Mouse (Mus musculus) cerebellum, adult 9-10 months (tissue): ENCODE measurements around the gene Degs2.
"Not testable (repeated sequence)": the region's sequence is repeated elsewhere in the genome, so short reads cannot be mapped to it uniquely, and the experiment has no call there.

ENCODE experiments used
- DNase-seq: peaks from one replicate; pipeline ENCODE4 v3.0.0; 2022

The Degs2 gene

DNA sequence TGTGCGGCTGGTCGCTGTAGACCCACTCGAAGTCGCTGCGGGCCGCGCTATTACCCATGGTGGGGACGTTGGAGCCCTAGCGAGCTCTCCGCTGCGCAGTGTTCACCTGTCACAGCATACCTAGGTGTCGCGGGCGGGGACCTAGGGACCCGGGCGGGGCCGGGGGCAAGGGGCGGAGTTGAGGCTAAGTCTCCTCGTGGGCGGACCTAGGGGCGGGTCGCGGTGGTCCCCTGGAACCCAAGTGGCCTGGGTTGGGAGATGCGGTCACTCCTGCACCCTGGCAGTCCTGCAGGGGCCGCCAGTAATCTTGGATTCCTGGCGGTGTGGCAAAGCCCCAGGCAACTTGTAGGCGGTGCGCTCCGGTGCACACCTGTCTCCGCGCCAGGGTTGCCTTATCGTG, at the start of gene Degs2:
TSS of gene Degs2 (minus strand) at position 131 of the 400 bp plus-strand sequence.
- DNase-seq: no peak

DNA sequence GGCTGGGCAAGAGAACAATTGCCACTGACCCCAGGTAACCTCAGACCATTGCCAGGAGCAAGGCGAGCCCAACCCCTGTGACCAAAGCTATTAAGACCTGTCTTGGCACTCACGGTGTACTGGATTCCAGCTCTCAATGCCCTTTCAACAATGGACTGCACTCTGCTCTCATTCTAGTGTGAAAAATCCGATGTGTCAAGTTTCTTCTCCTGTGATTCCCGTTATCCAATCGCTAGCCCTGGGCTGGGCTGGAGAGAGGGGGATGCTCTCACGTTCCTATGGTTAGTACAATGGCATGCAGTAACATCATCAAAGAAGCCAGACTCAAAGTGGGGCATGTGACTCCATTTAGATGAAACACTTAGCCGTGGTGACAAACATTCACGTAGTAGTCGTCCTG, 49.7 kb upstream of the Degs2 start:
- no peak for DNase-seq

DNA sequence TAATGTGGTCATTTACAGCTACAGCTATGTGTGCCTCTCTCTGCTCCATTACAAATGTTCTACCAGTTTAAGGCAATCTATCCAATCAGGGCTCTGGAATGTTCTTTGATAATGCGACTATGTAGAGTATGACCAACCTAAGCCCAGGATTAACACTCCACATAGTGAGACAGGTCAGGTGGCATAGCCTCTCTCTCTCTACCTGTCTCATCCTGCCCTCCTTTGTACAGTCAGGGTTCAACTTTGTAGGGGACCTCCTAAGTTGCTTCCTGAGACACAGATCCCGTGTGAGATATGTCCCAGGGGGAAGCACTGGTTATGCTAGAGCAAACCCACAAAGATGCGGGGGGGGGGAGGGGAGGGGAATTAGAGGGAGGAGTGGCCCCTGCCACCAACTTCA, 48.1 kb upstream of the Degs2 start:
- DNase-seq: no peak

DNA sequence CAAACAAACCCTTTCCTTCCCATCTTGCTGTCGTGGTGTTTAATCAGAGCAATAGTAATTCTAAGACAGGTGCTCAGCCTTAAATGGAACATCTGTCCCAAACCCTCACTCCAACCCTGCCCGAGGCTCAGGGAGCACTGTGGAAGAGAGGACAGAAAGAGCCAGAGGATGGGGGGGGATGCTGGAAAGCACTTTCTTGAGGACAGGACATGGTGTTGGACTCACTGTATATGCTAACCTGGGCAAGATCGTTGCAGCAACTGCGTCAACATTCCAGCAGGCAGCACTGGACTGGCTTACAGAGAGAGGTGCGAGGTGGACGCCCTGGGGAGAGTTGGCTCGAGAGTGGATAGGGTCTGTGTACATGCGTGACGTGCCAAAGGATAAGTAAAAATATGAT, 47.3 kb upstream of the Degs2 start:
- no peak for DNase-seq

DNA sequence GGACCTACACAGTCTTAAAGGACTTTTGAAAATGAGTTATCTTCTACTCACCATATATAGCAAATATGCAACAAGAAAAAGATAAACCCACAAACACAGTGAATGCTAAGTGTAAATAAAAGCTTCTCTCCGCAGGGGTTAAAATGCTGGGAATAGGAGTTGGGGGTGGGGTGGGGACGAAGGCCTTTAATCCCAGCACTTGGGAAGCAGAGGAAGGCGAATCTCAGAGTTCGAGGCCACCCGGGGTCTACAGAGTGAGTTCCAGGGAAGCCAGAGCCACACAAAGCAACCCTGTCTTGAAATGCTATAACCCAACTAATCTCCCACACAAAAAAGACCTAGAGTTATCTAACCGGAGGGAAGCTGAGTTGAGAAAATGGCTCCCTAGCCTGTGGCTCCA, 46.9 kb upstream of the Degs2 start:
- no peak for DNase-seq

DNA sequence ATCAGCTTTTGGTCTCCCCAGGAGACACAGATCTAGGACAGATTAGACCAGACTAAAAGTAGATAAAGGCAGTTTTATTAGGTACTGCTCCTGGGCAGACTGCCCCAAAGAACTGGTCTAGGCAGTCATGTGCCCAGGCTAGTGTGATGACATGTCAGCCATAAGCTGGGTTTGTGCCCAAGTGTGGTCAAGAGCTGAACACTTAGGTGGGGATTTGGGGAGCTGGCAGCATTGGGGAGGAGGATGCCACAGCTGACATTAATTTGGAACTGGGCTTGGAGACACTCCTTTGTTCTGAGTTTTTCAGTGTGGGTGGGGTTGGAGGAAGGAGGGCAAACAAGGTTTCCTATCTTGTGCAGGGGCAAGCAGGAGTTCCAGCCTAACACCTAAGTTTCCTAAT, 43.9 kb upstream of the Degs2 start:
- DNase-seq: no peak

DNA sequence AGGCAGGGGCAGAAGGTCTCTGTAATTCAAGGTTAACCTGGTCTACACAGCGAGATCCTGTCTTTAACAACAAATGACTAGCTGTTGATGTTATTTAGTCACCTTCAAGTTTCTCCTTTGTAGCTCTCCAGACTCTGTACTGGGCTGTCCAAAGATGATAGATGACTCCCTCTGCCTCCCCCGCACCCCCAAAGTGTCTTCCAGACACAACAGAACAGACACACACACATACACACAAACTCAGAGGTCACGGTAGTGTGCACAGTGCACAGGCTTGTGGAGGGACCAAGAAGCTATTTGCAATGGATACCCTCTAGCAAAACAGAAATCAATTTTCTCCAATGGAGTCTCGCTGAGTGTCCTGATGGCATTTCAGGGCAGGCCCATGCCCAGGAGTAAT, 40.1 kb upstream of the Degs2 start:
- DNase-seq: no peak

DNA sequence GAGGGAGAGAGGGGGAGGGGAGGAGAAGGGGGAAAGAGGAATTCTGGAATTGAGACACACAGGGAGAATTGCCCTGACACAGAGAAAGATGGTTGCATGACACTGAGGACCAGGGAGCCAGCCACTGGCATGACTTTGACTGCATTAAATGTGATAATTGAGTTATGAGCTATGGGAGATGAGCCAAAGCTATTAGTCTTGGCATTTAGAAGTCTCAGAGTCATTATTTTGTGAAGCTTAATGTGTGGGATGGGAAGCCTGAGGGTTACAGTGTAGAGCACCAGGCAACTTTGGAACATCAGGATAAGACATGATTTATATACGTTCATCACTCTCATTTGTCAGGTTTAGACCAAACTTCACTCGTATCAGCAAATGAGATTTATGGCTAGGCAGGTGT, 39.4 kb upstream of the Degs2 start:
- DNase-seq: no peak

DNA sequence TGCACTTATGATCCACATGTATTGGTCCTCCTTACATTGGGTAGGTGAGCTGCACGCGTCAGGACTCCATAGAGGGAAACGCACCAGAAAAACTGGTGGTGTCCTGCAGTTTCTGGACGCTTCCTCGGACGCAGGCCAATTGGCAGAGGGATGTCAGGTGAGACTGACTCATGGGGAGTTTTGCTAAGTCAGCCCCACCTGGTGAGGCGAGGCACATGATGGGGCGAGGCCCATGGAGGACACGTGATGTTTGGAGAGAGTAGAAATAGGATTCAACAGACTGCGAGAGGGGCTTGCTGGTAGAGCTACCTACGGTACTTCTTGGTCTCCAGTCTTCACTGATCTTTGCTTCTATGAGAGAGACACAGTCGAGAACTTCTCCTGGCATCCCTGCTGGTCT, 36.6 kb upstream of the Degs2 start:
- no peak for DNase-seq

DNA sequence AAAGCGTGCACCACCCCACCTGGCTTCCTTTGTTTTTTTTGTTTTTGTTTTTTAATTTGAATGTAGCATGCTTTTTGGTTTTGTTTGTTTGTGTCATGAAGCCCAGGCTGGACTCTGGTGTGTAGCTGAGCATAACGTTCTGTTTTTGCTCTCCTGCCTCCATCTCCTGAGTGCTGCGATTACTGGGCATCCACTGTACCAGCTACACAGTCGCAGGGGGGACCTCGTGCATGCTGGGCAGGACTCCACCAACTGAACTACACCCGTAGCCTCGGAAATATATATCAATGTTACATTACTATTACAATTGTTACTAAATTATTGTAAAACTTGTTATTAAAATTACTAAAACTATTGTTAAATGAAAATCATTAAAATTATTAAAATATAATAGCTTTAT, 35.7 kb upstream of the Degs2 start:
- DNase-seq: no peak

DNA sequence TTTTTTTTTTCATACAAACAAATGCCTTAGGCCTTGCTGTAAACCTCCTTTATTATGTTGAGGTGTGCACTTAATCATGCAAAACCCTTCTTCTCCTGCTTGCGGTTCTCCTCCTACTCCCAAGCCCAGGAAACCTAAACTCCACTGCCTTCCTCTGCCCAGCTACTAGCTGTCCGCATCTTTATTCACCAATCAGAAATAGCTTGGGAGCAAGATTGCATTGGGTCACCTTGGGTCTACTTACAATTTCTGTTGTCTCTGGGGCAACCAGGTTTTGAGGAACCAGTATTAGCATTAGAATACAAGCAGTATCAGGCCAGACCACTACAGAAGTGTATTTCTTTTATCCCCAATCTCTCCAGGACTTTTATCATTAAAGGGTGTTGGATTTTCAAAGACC, 32.3 kb upstream of the Degs2 start:
- DNase-seq: no peak

DNA sequence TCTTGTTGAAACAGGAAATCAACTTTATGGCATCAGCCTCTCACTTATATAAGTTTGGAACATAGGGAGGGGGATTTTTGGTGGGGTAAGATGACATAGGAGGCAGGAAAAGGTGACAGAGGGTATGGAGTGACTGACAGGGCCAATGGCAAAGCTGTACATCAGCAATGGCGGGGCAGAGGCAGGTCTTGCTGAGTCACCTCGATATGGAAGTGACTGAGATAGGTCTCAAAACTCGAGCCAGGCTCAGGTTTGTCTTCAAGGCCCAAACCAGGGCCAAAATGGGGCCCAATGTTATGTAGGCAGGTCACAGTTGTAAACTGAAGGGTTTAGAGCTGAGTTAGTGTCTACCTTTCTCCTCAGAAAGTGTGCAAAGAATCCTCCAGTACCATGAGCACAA, 21.7 kb upstream of the Degs2 start:
- no peak for DNase-seq

DNA sequence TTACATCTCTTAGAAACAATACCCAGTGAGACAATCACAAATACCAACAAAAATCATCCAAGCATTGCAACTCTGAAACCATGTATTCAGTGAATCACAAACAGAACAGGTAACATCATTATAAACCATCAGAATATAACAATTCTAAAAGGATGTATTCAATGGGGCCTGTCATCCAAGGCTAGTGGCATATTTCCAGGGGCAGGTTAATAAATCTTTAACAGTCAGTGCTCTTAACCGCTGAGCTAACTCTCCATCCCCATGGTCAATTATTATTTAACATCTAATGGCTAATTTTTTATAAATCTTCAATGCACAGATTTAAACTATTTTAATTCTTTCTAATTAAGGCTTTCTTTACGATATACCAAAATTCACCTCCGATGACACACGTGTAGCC, 20.3 kb upstream of the Degs2 start:
- DNase-seq: no peak

DNA sequence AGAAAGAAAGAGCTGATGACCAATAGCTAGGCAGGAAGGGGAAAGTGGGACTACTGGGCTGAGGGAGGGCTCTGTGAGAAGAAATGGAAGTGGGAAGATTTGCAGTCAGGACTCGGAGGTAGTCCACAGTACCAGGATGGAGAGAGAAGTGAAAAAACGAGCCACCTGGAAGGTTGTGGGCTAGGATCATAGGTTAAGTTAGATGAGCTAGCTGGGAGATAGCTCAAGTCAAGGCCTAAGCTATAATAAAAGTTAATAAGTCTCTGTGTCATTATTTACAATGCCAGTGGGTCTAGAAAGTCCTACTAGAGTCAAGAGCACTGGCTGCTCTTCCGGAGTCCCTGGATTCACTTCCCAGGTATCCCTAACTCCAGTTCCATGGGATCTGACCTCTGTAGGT, 16.4 kb upstream of the Degs2 start:
- DNase-seq: no peak

DNA sequence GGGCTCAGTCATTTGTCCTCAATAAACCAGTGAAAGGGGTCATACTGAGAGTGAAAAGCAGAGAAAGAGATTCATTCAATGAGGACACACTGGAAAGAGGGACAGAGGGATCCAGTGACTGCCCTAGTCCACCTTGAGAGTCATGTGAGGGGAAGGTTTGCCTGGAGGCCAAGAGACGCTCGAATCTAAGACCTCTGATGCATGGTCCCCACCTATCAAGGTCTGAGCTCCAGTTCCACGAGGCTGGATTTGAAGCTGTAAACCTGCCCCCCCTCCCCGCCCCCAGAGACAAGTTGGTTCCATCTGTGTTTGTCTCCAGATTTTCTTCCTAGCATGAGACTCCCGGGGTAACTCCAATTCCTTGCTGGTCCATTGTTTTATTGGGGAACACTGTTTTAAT, 13.7 kb upstream of the Degs2 start:
- DNase-seq: no peak

DNA sequence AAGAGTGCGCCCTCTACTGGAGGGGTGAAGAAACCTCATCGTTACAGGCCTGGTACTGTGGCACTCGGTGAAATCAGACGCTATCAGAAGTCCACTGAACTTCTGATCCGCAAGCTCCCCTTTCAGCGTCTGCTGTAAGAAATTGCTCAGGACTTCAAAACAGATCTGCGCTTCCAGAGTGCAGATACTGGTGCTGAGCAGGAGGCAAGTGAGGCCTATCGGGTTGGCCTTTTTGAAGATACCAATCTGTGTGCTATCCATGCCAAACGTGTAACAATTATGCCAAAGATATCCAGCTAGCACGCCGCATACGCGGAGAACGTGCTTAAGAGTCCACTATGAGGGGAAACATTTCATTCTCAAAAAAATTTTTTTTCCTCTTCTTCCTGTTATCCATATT, 11.9 kb upstream of the Degs2 start:
- DNase-seq: not testable (repeated sequence)

DNA sequence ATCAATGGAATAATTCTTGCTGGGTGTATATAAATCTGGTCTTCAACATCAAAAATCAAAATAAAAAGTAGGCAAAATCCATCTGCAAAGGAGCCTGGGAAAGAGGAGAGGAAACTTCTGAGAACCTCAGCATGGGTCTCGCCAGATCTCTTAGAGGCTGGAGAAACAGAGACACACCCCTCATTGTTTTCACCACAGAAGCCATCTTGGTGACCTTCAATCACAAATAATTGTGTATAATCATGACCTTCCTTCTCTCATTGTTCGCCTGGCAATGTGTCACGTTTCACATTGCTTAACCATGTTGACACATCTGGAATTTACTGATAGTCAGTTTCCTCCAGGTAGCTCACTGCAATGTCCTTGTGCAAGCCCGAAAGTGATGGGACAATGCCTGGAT, 10.4 kb upstream of the Degs2 start:
- no peak for DNase-seq

DNA sequence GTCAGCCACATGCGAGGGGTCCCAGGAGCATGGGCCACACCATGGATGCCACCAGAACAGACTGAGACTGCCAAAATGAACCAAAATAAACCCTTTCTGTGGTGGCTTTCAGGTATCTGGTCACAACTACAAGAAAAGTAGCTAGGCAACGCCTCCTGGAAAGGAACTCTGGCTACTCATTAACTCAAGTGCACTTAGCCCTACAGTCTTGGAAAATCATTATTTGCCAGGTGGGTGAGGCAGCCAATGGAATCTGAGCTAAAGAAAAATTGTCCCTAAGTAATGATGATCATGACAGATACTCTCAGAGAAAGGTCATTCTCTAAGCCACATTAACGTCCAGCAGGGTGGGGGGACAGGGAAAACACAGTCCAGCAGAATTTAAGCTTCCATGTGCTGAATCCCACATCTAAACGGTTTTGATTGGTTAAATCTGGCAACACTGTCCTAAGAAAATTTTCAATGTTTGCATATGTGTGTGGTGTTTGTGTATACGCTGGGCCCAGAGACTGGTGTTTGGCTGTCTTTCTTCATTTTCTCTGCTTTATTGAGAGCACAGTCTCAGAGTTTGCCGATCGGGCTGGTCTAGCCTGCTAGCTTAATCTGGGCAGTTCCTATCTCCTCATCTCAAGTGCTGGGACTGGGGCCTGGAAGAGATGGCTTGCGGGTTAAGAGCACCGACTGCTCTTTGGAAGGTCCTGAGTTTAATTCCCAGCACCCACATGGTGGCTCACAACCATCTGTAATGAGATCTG, 8.9 kb upstream of the Degs2 start:
- DNase-seq: no peak

DNA sequence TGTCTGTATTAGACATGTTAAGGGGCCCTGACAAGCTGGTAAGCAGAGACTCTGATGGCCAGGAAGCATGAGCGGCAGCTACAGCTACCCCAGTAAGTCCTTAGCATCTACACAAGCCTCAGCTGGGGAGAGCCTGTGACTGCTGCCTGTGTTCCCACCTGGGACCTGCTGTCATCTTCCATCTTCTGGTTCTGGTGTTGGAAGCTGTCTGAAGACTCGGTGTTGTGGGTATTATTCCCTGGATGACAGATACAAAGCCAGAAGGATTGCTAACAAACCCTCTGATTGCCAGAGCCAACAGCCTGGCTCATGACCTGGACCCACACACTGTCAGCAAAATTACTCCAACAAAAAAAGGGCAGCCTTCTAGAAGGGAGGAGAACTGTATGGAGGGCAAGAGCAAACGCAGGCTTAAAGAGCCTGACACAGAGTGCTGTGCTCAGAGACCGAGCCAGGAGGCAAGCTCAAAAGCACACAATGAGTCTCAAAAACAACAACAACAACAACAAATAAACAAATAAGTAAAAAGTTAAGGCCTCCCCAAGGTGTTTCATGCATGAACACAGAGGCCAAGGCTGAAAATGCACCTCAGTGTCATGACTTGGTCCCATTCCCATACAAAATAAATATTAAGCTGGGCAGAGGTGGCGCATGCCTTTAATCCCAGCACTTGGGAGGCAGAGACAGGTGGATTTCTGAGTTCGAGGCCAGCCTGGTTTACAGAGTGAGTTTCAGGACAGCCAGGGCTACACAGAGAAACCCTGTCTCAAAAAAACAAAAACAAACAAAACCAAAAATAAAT, 8.1 kb upstream of the Degs2 start:
- DNase-seq: no peak

DNA sequence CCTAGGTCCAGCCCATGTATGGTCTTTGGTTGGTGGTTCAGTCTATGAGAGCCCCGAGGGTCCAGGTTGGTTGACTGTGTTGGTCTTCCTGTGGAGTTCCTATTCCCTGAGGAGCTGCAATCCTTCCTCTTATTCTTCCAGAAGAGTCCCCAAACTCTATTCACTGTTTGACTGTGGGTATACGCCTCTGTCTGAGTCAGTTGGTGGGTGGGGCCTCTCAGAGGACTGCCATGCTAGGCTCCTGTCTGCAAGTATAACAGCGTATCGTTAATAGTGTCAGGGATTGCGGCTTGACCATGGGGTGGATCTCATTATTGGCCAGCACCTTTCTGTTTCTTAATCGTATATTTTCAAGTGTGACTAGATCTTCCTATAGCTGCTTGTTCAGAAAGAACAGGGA, 7.3 kb upstream of the Degs2 start:
- DNase-seq: no peak

DNA sequence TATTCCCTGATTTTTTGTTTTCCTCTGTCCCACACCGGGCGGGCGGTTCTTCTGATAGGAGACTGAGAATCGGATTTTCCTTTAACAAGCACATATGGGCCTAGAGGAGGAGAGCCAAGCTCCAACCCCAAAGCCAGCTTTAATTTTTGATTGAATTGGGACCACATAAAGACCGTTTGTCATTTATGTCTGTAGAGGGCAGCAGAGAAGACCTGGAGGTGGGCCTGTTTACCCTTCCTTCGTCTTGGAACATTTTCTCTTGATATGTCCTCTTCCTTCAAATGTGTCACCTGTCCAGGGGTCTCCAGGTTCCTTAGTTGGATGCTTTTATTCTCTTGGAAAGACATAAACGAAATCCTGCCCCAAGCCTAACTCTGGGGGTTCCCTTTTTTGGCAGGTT, 4.0 kb upstream of the Degs2 start:
- DNase-seq: peak; percentile 13

DNA sequence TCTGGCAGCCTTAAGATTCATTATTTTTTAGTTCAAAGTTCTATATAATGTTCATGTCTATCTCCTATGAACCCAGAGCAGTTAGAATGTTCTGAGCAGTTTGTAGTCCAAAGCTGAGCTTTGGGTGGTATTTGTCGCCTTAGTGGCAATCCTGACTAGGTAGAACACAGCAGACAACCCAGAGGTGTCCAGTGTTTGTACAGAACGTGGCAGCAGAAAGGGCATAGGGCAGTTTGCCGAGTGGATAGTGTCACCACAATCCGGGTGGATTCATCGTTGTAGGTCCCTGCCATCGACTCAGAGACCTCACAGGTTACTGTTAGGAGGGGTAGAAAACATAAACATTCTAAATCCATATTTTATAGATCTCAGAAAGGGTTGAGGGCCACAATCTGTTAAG, 3.4 kb upstream of the Degs2 start:
- no peak for DNase-seq

DNA sequence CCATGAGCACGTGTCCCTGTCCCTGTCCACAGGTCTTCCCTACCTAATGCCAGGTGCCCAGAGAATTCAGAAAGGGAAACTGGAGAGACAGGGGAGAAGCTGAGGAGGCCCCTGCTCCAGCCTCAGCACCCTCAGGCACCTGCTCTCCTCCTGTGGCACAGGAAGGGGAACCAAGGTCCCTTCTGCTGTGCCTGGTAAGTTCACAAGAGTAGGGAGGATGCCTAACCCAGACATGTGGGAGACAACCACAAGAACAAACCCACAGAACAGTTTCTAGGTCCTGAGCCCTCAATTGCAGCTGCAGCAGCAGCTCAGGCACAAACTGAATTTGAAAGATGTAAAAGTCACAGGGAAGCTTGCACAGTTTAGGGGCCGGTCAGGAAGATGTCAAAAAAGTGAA, 894 bp downstream of the Degs2 start:
- DNase-seq: no peak

DNA sequence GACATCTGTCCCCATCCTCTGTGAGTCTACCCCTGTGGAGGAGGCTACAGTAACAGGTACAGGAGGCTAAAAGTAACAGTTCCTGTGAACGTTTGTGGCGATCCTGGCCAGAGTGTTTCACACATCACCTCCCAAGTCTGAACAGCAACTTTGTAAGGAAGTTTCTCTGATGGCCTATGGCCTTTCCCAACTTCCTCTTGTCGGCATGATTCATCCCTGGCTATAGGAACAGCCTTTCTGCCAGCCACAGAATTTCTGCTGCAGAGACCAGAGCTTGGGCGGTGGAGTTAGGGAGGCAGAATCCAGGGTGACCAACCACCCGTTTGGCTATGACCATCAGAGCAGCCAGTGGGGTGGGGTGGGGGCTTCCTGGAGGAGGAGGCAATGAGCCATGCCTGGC, 2.1 kb downstream of the Degs2 start:
- DNase-seq: no peak

DNA sequence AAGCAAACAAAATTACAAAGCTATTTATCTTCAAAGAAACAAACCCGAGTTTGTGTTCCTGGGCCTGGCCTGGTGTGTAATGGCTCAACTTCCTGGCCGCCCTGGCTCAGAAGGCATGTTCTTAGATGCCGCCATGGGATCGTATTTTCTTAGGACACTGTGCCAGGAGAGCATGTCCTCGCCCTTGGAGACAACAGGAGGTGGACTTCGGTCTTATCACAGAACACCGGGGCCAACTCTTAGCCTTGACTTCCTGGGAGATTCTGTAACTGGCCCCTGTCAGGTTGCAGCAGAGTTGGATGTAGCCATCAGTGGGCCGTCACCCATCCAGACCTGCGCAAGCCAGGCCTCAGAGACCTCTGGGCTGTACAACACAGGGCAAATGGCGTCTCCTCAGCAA, 2.5 kb downstream of the Degs2 start:
- DNase-seq: no peak
